Mouse (Mus musculus): Measurements from ENCODE around the gene Cwc27.

GRCm38 (mm10) chr13:104841937-104842336 is 25.0 kb upstream of the Cwc27 start:
- TF ChIP-seq CTCF (conservative IDR thresholded peaks at IDR 0.05; ENCODE audit: insufficient read depth, insufficient read length, low read depth, low read length) (no peak), POLR2A (IDR thresholded peaks at IDR 0.05; ENCODE audit: low read depth, low read length) (no peak)

Data from kidney, adult 2 months (tissue).